Mouse (Mus musculus) R1 (cell line): ENCODE measurements at regions not wholly inside any gene's neighbourhood (a gene's known extent, or its start where the extent isn't known, plus 50 kb on each side); places are given as distances from the start of the nearest gene placed in this dataset.

Source experiments
- DNase-seq: peaks from one replicate; pipeline ENCODE4 v3.0.0-alpha.2; 2018; ENCODE audit warnings: low read depth, low spot score

- peak; percentile 8 for DNase-seq
Observed at GRCm38 (mm10) chr7:94504748-94505147, 1425.1 kb downstream of the Fam181b start.

- DNase-seq = no peak
Observed at GRCm38 (mm10) chr7:94517002-94517401, 1437.3 kb downstream of the Fam181b start.

GRCm38 (mm10) chr7:94532520-94532919 is 1452.9 kb downstream of the Fam181b start:
- DNase-seq = no peak

DNA sequence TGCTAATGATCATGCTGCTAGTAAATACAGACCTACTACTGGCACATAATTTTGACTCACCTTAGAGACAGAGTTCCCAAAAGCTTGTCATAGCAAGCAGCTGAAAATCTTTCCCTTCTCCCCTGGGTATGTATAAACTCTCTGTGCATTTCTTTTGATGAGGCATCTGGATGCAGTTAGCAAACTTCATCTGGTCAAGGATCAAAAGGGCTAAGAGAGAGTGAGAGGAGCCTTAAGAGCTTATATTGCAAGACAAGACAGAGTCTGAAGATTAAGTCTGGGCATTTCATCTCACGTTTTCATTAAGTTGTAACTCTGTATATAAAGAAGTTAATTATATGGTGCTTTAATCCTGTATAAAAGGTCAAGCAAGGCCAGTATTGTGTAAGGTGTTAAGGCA is 1468.7 kb downstream of the Fam181b start:
- no peak for DNase-seq

DNA sequence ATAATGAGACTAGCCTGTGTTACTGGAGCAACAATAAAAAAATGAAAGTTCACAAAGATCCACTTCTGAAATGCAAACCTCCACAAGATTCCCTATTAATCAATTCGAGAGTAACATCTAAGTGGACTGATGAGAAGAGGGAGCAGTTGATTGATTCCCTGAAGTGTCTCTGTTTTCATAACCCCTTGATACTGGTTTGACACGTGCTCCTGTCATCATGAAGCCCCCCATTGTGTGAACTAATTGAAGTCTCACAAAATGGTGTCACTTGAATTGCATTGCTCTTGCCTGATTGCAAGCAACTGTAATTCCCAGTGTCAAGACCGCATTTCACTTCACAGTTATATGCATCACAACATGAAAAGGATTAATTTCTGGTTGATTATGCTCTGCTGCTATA is 1501.8 kb downstream of the Fam181b start:
- DNase-seq = no peak

DNA sequence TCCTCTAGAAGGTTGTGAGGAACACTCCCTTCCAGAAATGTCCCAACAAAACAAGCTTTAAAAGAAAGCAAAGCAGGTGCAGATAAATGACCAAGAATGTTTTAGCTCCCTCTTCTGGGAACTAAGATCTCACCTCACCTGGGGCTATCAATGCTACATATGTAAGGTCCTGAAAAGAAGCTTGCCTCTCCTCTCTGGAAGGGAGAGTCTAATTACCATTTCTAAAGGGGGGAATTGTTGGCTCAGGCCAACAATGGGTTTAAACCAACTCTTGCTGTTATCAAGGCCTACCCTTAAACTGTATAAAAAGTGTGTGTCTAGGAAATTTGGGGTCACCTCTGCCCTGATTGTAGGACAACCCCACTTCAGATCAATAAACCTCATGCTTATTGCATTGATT is 1508.1 kb downstream of the Fam181b start:
- DNase-seq = peak; percentile 73

- DNase-seq = no peak
Observed at GRCm38 (mm10) chr7:94594643-94595042, 1515.0 kb downstream of the Fam181b start.

DNA sequence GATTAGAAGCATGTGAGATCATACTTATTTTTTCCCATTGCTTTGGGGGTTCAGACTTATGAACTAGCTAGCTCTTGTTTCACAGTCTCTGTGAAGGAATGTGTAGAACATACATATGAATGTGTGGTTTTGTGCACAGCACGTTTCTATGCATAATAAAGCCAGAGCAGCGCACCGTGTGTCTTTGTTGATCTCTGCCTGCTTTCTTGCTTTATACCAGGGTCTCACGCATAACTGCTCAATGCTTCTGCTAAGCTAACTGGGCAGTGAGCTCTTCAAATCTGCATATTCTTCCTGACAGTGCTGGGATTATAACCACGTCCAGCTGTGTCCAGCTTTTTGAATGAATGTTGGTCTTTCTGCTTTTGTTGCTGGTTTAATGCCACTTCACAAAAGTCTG is 1539.3 kb downstream of the Fam181b start:
- DNase-seq = peak; percentile 21

DNA sequence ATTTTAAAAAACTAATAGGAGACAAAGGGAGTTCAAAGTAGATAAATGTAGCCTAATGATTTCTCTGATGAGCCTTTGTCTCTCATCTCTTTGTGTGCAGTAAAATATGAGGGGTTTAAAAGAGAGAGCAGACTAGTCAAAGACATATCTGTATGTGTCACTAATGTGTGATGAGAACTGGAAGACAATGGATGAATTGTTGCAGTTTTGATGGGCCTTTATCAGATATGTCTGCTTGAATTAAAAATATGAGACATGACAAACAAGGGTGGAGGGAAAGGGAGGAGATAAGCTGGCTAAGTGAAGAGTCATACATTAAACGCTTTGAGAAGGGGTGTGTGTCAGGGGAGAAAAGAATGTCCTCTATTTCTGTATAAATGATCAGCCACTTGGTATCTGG is 1544.9 kb downstream of the Fam181b start:
- DNase-seq = no peak

GRCm38 (mm10) chr7:94637367-94638023 is 1533.6 kb upstream of the Tenm4 start:
- no peak for DNase-seq

DNA sequence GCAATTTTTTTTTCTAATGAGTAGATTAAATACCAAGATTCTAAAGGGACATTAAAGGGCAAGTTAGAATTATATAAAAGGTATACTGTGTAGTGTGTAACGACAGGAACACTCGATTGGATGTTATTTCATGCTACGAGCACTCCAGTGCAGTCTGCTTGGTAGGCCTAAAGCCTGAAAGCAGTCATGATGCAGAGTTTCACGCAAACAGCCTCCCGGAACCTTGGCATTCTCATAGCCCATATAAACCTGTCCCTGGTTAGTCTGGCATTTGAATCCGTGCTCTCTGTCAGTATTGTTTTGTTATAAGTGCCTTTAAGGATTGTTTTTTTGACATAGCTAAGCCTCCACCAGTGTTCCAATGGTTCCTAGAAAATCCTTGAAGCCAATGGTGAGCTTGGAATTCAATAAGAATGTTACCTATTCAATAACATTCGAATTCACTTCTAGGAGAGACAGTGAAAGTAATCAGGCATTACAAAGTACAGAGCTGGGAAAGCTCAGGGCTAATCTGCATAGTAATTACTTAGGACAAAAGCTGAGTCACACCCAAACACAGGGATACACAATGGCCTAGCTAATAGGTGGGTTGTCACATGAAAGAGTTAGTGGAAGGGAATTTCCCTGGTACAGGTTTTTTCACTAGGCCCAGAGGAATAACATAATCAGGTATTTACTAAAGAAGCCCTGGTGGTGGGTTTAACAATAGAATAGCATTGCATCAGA is 1526.3 kb upstream of the Tenm4 start:
- peak; percentile 73 for DNase-seq

GRCm38 (mm10) chr7:94645337-94645736 is 1525.7 kb upstream of the Tenm4 start:
- DNase-seq = no peak

- DNase-seq = no peak
Observed at GRCm38 (mm10) chr7:94650462-94650861, 1520.6 kb upstream of the Tenm4 start.

DNA sequence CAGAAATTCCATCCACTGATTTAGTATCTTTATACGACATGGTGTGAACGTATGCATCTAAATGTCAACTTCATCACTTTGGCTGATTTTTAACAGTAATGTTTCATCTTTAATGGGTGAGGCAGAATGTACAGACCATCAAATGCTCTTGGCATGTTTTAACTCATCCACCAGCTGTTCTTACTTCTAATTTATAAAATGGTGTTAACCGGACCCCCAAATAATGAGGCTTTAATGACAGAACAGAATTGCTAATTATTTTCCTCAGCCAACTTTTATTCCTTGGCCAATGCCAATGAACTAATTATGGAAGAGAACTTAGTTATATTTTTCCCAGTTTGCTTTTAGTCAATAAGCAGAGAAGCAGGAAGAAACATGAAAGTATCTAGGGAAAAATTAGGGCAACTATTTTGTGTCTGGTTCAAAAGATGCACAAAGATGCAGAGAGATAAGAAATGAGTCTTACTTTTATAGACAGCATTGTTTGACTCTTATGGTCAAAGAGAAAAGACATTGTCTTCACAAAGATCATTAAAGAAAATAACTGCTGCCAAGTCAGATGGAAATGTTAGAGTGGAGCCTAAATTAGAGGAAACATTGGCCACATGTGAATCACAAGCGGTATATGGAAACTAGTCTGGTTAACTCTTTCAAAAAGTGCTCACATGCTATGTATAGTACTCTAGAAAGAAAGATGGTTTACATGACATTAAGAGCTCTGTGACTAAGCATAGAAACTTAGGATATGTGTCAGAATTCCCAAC is 1504.5 kb upstream of the Tenm4 start:
- DNase-seq = no peak

DNA sequence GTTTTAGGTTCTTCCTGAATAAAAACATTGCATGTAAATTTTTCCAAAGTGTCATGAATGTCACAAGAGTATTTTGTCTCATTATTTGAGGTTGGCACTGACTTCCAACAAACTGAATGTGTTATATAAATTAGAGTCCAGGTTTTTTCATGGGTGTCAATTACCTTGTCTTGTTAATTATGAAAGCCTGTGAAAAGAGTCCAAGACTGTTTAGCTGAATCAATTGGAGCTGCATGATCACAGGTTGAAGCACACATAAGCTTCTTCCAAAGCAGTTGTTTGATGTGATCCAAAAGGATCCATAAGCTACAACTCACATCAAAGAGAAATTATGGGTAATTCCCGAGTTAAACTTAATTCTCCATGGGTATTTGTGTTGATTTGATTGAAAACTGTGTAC is 1502.8 kb upstream of the Tenm4 start:
- no peak for DNase-seq

DNA sequence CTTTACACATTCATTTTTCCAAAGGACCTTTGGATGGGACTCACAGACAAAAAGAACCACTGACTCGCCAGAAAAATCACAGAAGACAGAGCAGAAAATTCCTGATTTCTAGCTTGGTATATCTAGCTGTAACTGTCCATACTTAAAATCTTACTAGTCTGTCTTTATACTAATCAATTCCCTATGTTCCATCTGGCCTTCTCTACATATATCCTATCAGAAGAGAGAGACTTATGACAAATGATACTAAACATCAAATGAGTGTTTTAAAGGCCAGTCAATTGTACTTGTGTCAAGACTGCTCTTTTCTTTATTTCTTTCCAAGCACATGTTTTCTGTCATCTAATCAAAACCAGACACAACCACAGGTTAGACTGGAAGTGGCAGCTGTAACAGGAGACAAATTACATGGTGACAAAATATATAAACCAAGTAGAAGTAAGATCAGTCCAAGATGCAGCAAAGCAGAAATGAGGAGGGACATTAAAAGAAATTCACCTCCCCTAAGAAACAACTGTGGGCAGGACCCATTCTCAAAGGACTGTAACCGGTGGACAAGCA is 1502.1 kb upstream of the Tenm4 start:
- DNase-seq = no peak

- no peak for DNase-seq
Observed at GRCm38 (mm10) chr7:94687887-94688286, 1483.2 kb upstream of the Tenm4 start.

- no peak for DNase-seq
Observed at GRCm38 (mm10) chr7:94697214-94697613, 1473.8 kb upstream of the Tenm4 start.

DNA sequence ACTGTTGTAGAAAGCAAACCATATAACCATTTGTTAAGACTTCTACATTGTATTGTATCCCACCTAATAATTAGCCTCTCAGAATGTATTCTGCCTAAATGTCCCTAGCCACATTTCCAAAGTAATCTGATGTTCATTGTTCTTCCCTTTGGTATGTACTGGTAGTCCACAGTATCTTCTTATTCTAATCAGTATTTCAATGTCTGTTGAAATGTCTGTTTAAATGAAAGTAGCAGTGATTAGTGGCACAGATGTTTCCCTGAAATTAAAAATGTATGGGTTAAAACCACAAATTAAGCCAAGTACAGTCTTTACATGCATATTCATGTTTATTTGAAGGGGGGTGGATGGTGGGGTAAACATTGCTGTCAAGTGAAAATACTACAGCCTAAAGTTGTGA is 1464.6 kb upstream of the Tenm4 start:
- no peak for DNase-seq

- DNase-seq = no peak
Observed at GRCm38 (mm10) chr7:94733433-94733832, 1437.6 kb upstream of the Tenm4 start.

DNA sequence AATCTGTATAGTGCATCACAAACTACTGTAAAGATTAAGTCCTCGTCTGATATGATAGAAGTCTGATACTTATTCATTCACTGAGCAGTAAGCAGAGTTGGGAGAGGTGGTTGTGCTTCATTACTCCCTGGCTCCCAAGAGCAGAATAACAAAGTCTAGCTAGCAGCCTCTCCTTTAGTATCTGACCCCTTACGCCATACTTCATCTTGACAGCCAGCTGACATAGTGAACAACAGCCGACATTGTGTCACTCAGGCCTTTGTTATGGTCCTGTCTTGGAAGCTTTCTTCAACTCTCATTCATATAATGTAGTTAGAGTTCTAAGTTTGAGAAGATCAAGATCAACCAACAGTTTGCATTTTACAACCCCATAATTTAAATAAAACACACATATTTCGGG is 1436.3 kb upstream of the Tenm4 start:
- no peak for DNase-seq
